Mouse (Mus musculus): ENCODE measurements around the gene Btg2. TPM values are rescaled to one million over a fixed set of nuclear protein-coding genes. Genes with fewer than 3 reads are reported as not detected.

The Btg2 gene
- 13.2 and 14.8 TPM in 2 replicates for polyA plus RNA-seq (2012)

- peak within 1 kb of the TSS; percentile 67 for H3K4me3 ChIP-seq (replicated peaks)
- H3K27me3 ChIP-seq (ENCODE audit: control insufficient read depth), result no peaks in the 10 kb centered on the region
- H3K9me3 ChIP-seq (ENCODE audit: control insufficient read depth, low read length), result no peaks in the 10 kb centered on the region
- TF ChIP-seq GATA1 (IDR thresholded peaks at IDR 0.05; ENCODE audit: low read length) (no peak), TAL1 (IDR thresholded peaks at IDR 0.05; ENCODE audit: low read length) (no peak)
- peaks cover 82% of the 10 kb centered on the region for H3K4me1 ChIP-seq (ENCODE audit: control insufficient read depth)
- peaks cover 47% of the 10 kb centered on the region for H3K36me3 ChIP-seq (ENCODE audit: control insufficient read depth)
These were observed at the start of gene Btg2 for GRCm38 (mm10) chr1:134078802-134079476. Gene Btg2 (minus strand): TSS chr1:134079120.

DNA sequence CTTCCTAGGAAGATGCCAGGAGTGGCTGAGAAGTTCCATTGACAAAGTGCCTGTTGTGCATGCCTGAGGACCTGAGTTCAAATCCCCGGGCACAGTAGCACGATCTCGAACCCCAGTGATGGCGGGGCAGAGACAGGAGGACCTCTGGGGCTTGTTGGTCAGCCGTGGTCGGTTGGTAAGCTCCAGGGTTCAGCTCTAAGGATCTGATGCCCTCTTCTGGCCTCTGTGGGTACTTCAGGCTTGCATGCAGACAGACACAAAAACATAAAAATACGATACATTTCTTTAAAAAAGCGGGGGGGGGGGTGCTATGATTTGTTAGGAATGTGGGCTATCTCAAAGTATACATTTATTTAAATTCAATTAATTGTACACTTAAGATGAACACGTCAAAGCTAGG lies 43.3 kb upstream of the Btg2 start:
- TF ChIP-seq TAL1 (IDR thresholded peaks at IDR 0.05; ENCODE audit: low read length) (no peak), GATA1 (IDR thresholded peaks at IDR 0.05; ENCODE audit: low read length) (no peak)
- Histone ChIP-seq H3K36me3 (ENCODE audit: control insufficient read depth) (no peaks in the 10 kb centered on the region), H3K4me1 (ENCODE audit: control insufficient read depth) (no peaks in the 10 kb centered on the region), H3K4me3 (replicated peaks) (no peak overlapping the region), H3K9me3 (ENCODE audit: control insufficient read depth, low read length) (peaks cover 4% of the 10 kb centered on the region; the same call in 1 of the 2 replicates), H3K27me3 (ENCODE audit: control insufficient read depth) (peaks cover 10% of the 10 kb centered on the region)

DNA sequence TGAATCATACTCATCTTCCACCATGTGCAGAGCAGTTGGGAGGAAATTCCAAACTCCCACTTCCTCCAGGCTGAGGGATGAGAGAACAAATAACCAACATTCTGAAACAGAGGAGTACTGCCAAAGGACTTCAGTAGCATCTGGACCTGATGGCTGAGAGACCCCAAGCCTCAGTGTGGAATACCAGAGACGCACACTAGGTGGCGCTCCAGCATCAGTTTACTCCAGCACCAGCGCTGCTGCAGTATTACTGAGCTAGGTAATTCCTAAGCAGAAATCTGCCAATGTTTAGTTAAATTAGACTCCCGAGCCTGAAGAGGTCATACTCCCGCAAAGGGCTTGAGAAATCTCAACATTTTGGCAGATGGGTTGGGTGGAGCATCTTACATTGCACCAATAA lies 41.3 kb upstream of the Btg2 start:
- Histone ChIP-seq H3K9me3 (ENCODE audit: control insufficient read depth, low read length) (peaks cover 4% of the 10 kb centered on the region; the same call in 1 of the 2 replicates), H3K4me3 (replicated peaks) (no peak overlapping the region), H3K4me1 (ENCODE audit: control insufficient read depth) (no peaks in the 10 kb centered on the region), H3K27me3 (ENCODE audit: control insufficient read depth) (peaks cover 25% of the 10 kb centered on the region), H3K36me3 (ENCODE audit: control insufficient read depth) (no peaks in the 10 kb centered on the region)
- TF ChIP-seq GATA1 (IDR thresholded peaks at IDR 0.05; ENCODE audit: low read length) (no peak), TAL1 (IDR thresholded peaks at IDR 0.05; ENCODE audit: low read length) (no peak)

DNA sequence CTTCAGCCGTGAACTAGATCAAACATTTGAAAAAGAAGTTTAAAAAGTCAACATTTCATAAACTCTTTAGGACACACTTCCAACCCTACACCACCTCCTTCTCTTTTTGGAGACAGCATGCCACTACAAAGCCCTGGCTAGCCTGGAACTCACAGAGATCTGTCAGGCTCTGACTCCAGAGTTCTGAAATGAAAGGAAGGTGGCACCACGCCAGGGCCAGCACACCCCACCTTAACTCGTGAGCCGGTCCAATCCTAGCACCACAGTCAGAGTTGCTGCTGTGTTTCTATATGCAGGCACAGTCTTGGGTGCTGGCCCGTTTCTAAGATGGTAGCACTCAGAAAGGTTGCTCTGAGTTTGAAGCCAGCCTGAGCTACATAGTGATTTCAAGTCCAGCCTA lies 38.2 kb upstream of the Btg2 start:
- no peak for TF ChIP-seq GATA1 (IDR thresholded peaks at IDR 0.05; ENCODE audit: low read length)
- no peak for TF ChIP-seq TAL1 (IDR thresholded peaks at IDR 0.05; ENCODE audit: low read length)
- Histone ChIP-seq H3K4me3 (replicated peaks) (no peak overlapping the region), H3K27me3 (ENCODE audit: control insufficient read depth) (peaks cover 39% of the 10 kb centered on the region), H3K4me1 (ENCODE audit: control insufficient read depth) (no peaks in the 10 kb centered on the region), H3K9me3 (ENCODE audit: control insufficient read depth, low read length) (peaks cover 4% of the 10 kb centered on the region; the same call in 1 of the 2 replicates), H3K36me3 (ENCODE audit: control insufficient read depth) (no peaks in the 10 kb centered on the region)

DNA sequence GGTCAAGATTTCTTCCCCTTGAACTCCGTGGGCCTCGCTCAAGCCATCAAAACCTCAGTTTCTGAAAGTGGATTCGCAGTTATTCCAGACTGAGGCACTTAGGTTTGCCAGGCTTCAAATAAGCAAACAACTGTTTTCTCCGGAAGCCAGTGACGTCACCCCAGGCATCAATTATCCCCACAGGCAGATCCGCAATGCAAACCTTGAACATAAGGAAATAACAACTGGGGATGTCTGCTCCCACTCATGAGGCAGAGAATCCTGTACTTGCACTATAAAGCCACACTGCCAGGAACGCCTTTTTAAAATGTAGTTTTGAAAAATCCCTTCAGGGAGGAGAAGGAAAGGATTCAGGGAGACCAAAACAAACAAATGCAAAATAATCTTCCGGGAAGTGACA lies 36.5 kb upstream of the Btg2 start:
- TF ChIP-seq GATA1 (IDR thresholded peaks at IDR 0.05; ENCODE audit: low read length) (no peak), TAL1 (IDR thresholded peaks at IDR 0.05; ENCODE audit: low read length) (no peak)
- H3K27me3 ChIP-seq (ENCODE audit: control insufficient read depth), result peaks cover 30% of the 10 kb centered on the region

GRCm38 (mm10) chr1:134114730-134115129 lies 35.8 kb upstream of the Btg2 start:
- H3K4me1 ChIP-seq (ENCODE audit: control insufficient read depth), result peaks cover 14% of the 10 kb centered on the region
- no peaks in the 10 kb centered on the region for H3K36me3 ChIP-seq (ENCODE audit: control insufficient read depth)
- TF ChIP-seq TAL1 (IDR thresholded peaks at IDR 0.05; ENCODE audit: low read length), result no peak
- TF ChIP-seq GATA1 (IDR thresholded peaks at IDR 0.05; ENCODE audit: low read length), result no peak
- H3K9me3 ChIP-seq (ENCODE audit: control insufficient read depth, low read length), result peaks cover 4% of the 10 kb centered on the region; the same call in 1 of the 2 replicates
- no peak overlapping the region for H3K4me3 ChIP-seq (replicated peaks)
- peaks cover 30% of the 10 kb centered on the region for H3K27me3 ChIP-seq (ENCODE audit: control insufficient read depth)

More for the DNA sequence above, 36.5 kb upstream of the Btg2 start:
- H3K36me3 ChIP-seq (ENCODE audit: control insufficient read depth), result no peaks in the 10 kb centered on the region
- peaks cover 4% of the 10 kb centered on the region; the same call in 1 of the 2 replicates for H3K9me3 ChIP-seq (ENCODE audit: control insufficient read depth, low read length)
- H3K4me3 ChIP-seq (replicated peaks), result no peak overlapping the region
- peaks cover 10% of the 10 kb centered on the region for H3K4me1 ChIP-seq (ENCODE audit: control insufficient read depth)

DNA sequence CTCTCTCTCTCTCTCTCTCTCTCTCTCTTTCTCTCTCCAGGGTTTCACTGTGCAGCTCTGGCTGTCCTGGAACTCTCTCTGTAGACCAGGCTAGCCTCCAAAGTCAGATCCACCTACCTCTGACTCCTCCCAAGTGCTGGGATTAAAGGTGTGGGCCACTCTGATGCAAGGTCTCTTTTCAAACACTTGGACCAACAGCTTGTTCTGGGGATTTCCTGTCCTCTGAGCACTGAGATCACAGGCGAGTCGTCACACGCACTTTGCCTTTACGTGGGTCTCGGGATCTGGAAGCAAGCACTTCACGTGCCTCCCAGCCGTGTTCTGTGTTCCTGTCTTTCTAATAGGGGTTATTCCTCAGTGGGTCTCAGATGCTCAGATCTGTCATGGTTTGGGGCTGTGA lies 35.1 kb upstream of the Btg2 start:
- Histone ChIP-seq H3K36me3 (ENCODE audit: control insufficient read depth) (no peaks in the 10 kb centered on the region), H3K4me1 (ENCODE audit: control insufficient read depth) (peaks cover 14% of the 10 kb centered on the region), H3K4me3 (replicated peaks) (no peak overlapping the region), H3K27me3 (ENCODE audit: control insufficient read depth) (peaks cover 30% of the 10 kb centered on the region), H3K9me3 (ENCODE audit: control insufficient read depth, low read length) (no peaks in the 10 kb centered on the region)
- TF ChIP-seq TAL1 (IDR thresholded peaks at IDR 0.05; ENCODE audit: low read length) (no peak), GATA1 (IDR thresholded peaks at IDR 0.05; ENCODE audit: low read length) (no peak)

DNA sequence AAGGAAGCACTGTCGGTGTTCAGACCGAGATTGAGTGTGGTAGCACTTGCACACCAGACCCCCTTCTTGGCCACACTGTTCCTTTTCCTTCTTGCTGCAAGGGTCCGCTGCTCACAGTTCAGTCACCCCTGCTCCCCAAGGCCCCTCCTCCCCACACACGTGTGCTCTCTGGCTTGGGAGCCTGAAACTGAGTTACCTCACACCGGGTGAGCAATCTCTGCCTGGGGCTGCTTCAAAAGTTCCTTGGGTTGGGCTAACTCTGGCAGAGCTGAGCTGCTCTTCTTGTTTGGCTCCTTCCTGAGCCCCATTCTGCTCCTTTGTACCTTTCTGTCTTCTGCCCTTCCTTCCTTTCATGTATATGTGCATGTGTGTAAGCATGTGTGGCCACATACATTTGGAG lies 34.6 kb upstream of the Btg2 start:
- Histone ChIP-seq H3K4me3 (replicated peaks) (no peak overlapping the region), H3K36me3 (ENCODE audit: control insufficient read depth) (no peaks in the 10 kb centered on the region), H3K4me1 (ENCODE audit: control insufficient read depth) (peaks cover 14% of the 10 kb centered on the region), H3K27me3 (ENCODE audit: control insufficient read depth) (peaks cover 30% of the 10 kb centered on the region), H3K9me3 (ENCODE audit: control insufficient read depth, low read length) (no peaks in the 10 kb centered on the region)
- TF ChIP-seq TAL1 (IDR thresholded peaks at IDR 0.05; ENCODE audit: low read length), result no peak
- no peak for TF ChIP-seq GATA1 (IDR thresholded peaks at IDR 0.05; ENCODE audit: low read length)

DNA sequence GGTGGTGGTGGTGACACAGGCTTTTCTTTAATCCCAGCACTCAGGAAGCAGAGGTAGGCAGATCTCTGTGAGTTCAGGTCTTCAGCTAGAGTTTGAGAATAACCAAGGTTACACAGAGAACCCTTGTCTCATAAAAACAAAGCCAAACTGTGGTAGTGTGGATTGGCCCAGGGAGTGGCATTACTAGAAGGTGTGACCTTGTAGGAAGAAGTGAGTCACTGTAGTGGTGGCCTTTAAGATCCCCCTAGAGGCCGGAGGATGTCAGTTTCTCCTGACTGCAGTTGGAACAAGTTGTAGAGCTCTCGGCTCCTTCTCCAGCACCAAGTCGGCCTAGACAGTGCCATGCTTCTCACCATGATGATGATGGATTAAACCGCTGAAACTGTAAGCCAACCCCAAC lies 32.1 kb upstream of the Btg2 start, which contains the start of gene Chit1:
Gene Chit1, plus strand, starts transcription at position 264 of the 400 bp plus-strand sequence.
- peaks cover 38% of the 10 kb centered on the region for H3K27me3 ChIP-seq (ENCODE audit: control insufficient read depth)
- H3K9me3 ChIP-seq (ENCODE audit: control insufficient read depth, low read length), result no peaks in the 10 kb centered on the region
- TF ChIP-seq GATA1 (IDR thresholded peaks at IDR 0.05; ENCODE audit: low read length), result no peak
- peak within 1 kb of the TSS; percentile 3 for H3K4me3 ChIP-seq (replicated peaks)
- H3K36me3 ChIP-seq (ENCODE audit: control insufficient read depth), result no peaks in the 10 kb centered on the region
- H3K4me1 ChIP-seq (ENCODE audit: control insufficient read depth), result peaks cover 28% of the 10 kb centered on the region
